Mouse (Mus musculus) CD4-positive, CD25-positive, alpha-beta regulatory T cell, adult 2 months (primary cell): ENCODE results near the gene Klk1b8.
"Not testable (repeated sequence)": the region's sequence is repeated elsewhere in the genome, so short reads cannot be mapped to it uniquely, and the experiment has no call there.

ENCODE experiments used
- DNase-seq: peaks from one replicate; pipeline ENCODE4 v3.0.0-alpha.2; 2012; ENCODE audit warnings: low read depth, low spot score

Gene Klk1b8

DNA sequence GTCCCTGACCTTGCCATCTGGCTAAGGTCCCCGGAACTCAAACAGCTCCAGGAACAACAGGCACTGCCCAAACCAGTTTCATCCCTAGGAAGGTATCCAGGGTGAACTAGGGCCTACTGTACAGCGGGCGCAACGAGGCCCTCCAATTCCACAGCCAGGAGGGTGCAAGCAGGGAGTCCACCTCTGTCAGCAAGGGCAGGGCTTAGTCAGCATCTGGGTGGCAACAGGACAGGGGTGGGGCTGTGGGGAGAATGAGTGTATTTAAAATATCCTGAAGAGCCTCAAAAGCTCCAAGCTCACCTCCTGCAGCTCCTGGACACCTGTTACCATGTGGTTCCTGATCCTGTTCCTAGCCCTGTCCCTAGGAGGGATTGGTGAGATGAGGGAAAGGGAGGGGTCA lies 45.1 kb downstream of the Klk1b8 start, which contains the start of gene Klk1b11:
Gene Klk1b11 (plus strand): TSS at position 301 of the 400 bp plus-strand sequence.
- DNase-seq = not testable (repeated sequence)
